Mouse (Mus musculus) spleen, adult 18-20 months (tissue): Measurements from ENCODE around the gene Rdh16f2.
"Not testable (repeated sequence)": the region's sequence is repeated elsewhere in the genome, so short reads cannot be mapped to it uniquely, and the experiment has no call there.

Source experiments
- DNase-seq, 2 experiments: peaks; one replicate each; pipeline ENCODE4 v3.0.0; 2022; ENCODE audit warnings: mixed read lengths in 2 of 2

Rdh16f2 gene

DNA sequence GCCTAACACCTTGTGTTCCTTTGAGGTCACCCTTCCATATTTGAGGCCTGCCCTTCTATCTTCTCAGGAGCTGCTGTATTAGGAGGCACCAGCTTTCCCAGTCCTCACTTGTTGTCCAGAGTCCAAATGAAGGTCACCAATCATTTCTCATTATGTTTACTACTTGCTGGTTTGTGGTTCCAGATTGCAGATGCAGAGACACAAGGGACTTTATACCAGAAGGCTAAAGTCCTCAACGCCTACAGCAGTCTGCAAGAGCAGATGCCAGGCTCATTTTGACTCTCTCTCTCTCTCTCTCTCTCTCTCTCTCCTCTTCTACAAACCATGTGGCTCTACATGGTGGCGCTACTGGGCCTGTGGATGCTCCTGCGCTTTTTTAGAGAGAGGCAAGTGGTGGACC lies at the start of gene Rdh16f2:
Rdh16f2 (plus strand) TSS at position 243 of the 400 bp plus-strand sequence.
- DNase-seq: no peak

DNA sequence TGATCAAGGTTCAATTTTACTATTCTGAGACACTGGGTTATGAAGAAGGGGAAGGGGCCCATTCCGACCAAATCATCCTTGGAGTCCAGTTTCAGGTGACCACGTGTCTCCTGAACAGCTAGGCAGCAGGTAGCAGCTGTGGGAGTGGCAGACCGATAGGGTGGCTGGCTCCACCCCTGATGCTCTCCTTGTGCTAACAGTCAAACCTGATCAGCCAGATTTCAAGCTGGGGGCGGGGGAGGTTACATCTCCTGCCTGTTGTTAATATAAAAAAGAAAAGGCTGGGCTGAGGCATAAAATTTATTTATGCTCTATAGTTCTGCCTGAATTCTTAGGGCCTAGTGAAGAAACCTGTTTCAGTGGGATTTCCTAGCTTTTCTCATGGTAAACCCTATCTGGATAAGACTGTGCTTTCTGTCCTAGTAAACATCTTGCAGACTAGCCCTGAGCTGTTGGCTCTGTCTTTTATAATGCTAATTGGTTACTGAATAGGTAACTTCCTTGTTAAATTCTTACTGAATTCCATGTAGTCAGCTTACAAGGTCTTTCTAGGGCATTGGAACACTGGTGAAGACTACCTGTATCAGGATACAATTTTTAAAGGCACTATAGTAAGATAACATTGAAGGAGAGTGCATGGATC lies 48.9 kb upstream of the Rdh16f2 start:
- DNase-seq: not testable (repeated sequence)

GRCm38 (mm10) chr10:127821806-127822205 lies 44.5 kb upstream of the Rdh16f2 start:
- not testable (repeated sequence) for DNase-seq

DNA sequence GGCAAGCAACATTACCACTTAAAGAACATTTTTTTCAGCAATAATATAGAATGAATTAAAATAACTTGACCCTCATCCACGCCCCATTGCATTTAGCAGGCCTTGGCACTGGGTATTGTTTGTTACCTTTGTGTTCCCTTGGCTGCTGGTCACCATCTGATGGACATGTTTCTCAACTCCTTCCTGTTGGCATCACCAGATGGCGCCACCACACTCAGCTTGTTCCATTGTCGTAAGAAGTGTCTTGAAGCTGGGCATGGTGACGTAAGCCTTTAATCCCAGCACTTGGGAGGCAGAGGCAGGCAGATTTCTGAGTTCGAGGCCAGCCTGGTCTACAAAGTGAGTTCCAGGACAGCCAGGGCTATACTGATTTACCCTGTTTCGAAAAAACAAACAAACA lies 40.9 kb upstream of the Rdh16f2 start:
- no peak for DNase-seq

- no peak for DNase-seq
These were observed 37.2 kb upstream of the Rdh16f2 start for GRCm38 (mm10) chr10:127829121-127829520.

DNA sequence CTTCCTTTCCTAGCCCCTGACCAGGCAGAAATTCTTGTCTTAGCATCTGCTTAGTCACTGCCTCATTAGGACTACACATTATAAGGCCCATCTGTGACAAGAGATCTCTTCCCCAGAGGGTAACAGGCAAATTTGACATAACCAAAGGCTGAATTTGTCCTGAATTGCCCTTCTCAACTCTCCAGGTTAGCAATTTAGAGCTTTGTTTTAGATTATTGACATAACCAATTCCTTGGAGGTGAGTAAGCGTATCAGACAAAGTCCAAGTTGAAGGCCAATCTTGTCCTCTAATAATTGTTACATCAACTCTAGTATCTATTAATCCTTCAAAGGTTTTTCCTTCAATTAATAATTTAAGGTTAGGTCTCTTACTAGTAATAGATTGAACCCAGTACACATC lies 32.1 kb upstream of the Rdh16f2 start:
- not testable (repeated sequence) for DNase-seq

- DNase-seq: no peak
These were observed 31.0 kb upstream of the Rdh16f2 start for GRCm38 (mm10) chr10:127835292-127835691.

GRCm38 (mm10) chr10:127837793-127838192 lies 28.5 kb upstream of the Rdh16f2 start:
- not testable (repeated sequence) for DNase-seq

DNA sequence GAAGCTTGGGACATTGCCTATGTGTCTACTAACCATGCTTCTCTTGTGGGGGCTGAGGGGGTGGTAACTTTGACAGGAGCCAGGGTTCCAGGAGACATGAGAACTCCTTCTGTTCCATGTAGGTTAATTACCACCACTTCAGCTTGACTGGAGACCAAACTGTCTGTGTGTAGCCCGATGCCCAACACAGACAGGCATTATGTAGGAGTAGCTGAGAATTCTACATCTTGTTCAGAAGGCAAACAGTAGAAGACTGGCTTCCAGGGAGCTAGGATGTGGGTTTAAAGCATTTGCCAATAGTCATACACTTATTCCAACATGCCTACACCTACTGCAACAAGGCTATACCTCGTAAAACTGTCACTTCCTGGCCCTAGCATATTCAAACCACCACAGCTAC lies 27.7 kb upstream of the Rdh16f2 start:
- no peak for DNase-seq

GRCm38 (mm10) chr10:127840776-127841175 lies 25.5 kb upstream of the Rdh16f2 start:
- no peak for DNase-seq

GRCm38 (mm10) chr10:127845945-127846344 lies 20.3 kb upstream of the Rdh16f2 start:
- DNase-seq: not testable (repeated sequence)

DNA sequence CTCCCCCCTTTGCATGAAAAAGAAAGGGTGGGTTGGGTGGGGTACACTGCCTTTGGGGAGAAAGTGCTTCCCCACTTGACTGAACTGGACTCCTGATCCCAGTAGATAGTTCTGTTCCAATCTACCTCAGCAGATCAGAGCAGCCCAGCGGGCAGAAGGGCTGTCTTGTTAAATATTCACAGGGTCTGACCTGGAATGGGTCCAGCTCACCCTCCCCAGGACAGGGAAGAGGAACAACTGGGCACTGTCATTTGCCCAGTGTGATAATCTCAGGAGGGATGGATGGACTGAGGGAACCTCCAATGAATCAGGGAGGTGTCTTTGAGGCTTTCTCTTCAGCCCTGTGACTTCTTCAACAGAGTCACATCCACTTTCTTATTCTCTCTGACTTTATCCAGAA lies 18.2 kb upstream of the Rdh16f2 start:
- DNase-seq: no peak

- no peak for DNase-seq
These were observed 16.6 kb upstream of the Rdh16f2 start, which contains the start of gene Rdh19 for GRCm38 (mm10) chr10:127849628-127850027. Rdh19 (plus strand) TSS chr10:127849928.

- DNase-seq: no peak
These were observed 9.9 kb upstream of the Rdh16f2 start for GRCm38 (mm10) chr10:127856376-127856775.

DNA sequence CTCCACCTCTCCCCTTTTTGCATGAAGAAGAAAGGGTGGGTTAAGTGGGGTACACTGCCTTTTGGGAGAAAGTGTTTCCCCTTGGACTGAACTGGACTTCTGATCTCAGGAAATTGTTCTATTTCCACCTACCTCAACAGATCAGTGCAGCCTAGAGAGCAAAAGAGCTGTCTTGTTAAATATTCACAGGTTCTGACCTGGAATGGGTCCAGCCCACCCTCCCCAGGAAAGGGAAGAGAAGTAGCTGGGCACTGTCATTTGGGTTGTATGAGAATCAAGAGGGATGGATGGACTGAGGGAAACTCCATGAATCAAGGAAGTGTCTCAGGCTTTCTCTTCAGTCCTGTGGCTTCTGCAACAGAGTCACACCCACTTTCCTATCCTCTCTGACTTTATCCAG lies 1.3 kb upstream of the Rdh16f2 start:
- DNase-seq: no peak

DNA sequence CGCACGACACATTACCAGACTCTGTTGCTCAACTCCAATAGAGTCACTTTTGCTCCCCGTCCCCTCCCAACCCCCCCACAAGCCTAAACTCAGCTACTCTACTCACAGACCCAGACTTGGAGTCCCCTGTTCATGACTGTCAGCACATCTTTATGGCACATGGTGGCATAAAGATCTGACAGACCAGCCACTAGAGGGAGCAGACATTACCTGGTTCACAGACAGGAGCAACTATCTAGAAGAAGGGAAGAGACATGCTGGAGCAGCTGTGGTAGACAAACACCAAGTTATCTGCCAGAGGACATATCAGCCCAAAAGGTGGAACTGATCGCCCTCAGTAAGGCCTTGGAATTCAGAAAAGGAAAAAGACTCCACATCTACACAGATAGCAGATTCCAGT lies 6.2 kb downstream of the Rdh16f2 start:
- no peak for DNase-seq

DNA sequence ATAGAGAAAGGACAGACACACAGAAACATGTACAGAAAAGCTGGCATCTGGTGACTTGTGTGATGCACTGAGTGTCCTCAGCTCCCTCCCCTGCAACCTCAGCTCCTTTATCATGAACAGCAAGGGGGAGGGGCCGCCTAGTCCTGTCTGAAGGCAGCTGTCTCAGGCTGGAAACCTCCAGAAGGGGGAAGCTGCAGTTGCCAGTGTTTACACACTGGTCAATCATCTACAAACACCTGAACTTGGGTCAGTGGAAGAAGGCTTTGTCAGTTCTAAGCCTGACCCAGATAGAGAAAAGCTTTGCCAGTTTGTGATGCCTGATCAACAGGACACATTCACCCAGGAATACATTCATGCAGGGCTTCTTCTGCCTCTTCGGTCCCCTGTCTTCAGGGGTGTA lies 11.4 kb downstream of the Rdh16f2 start:
- no peak for DNase-seq

DNA sequence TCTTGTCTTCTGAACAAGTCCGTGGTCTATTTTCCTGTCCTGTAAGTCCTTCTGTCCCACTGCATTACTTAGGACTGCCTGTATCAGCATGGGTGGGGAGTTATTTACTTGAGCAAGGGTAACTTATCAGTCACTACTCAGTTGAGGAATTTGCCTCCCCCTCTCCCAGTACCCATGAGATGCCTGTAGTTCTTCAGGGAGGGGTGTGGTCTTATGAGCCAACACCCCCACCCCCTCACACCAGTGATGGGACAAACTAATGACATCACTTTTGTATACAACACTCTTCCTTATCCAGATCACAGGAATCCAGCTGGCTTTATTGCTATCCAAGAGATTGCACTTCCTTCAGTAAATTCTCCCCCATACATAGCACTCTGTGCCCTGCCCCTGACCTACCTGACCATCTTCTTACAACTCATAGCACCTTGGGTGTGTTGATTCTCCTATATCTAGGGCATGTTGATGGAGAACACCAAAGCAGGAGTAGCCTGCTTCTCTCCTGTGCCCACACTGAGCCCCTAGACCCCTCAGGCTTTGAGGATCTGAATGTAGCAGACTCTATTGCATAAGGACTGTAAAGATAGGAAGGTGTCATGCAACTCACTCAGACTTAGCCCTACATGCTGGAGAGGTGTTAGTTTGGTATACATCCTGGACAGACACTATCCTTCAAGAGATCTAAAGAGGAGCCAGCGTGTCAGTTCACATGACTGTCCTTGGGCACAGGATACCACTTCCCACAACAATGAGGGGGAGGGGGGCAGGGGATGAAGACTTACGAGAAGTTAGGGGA lies 12.2 kb downstream of the Rdh16f2 start:
- DNase-seq: no peak

GRCm38 (mm10) chr10:127879155-127879688 lies 12.9 kb downstream of the Rdh16f2 start:
- DNase-seq: no peak

DNA sequence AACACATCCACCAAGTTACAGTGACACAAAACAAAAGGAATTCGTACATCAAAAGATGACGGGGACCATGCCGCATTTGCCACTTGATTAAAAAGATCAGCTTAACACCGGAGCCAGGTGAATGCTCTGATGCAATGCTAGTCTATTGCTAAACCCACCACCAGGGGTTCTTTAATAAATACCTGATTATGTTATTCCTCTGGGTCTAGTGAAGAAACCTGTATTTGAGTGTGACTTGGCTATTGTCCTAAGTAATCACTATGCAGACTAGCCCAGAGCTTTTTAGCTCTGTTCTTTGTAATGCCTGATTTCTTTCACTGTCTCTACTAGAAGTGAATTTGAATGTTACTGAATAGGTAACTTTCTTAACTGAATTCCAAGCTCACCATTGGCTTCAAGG lies 14.8 kb downstream of the Rdh16f2 start:
- no peak for DNase-seq

- DNase-seq: no peak
These were observed 20.3 kb downstream of the Rdh16f2 start for GRCm38 (mm10) chr10:127886551-127886950.

GRCm38 (mm10) chr10:127886971-127887370 lies 20.7 kb downstream of the Rdh16f2 start:
- DNase-seq: no peak

DNA sequence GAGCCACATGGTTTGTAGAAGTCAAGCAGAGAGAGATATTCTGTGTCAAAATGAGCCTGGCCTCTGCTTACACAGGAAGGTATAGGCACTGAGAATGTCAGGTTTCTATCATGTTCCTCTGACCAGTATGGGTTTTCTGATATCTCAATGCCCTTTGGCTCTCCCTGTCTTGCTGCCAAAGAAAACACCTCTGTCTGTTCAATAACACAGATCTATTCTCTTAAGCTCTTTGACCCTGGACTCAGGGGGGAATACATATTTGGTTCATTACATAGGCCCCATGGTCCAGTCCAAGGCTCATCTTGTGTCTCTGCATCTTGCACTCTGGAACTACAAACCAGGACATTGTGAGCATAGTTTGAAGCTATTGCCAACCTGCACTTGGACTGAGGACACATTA lies 22.3 kb downstream of the Rdh16f2 start, which contains the start of gene Rdh7:
Rdh7 (minus strand) TSS at position 213 of the 400 bp plus-strand sequence.
- DNase-seq: no peak

DNA sequence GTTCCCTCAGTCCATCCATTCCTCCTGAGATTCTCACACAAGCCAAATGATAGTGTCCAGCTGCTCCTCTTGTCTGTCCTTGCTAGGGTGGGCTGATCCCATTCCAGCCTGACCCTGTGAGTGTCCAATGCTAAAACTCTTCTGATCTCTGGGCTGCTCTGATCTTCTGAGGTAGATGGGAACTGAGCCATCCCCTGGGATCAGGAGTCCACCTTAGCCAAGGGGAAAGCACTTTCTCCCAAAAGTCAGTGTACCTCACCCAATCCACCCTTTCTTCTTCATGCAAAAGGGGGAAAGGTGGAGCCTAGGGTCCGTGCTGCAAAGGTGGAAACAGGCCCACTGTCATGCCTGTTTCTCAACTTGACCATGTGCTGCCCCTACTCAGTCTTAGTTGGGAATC lies 25.2 kb downstream of the Rdh16f2 start:
- no peak for DNase-seq
